Mouse (Mus musculus) adrenal gland, adult 2 months (tissue): ENCODE measurements around the gene Nkx1-2. TPM values are rescaled to one million over a fixed set of nuclear protein-coding genes. Genes with fewer than 3 reads are reported as not detected.
A peak's percentile ranks its signal among the peaks of the same experiment; 100 is the strongest.

Source experiments
- DNase-seq: peaks from one replicate; pipeline ENCODE4 v3.0.0; 2021
- polyA plus RNA-seq: library from polyadenylated mRNA; depleted of rRNA; stranded (reverse); fragments of >200 nt; gene quantifications from 2 replicates; pipeline ENCODE4 v1.2.3, GENCODE M21; 2012
- total RNA-seq, 2 experiments: library from RNA; stranded (reverse); gene quantifications; 2 replicates each; pipeline ENCODE4 v1.2.3; 2021

The Nkx1-2 gene
- total and polyA plus RNA-seq, 3 experiments, result not detected

DNA sequence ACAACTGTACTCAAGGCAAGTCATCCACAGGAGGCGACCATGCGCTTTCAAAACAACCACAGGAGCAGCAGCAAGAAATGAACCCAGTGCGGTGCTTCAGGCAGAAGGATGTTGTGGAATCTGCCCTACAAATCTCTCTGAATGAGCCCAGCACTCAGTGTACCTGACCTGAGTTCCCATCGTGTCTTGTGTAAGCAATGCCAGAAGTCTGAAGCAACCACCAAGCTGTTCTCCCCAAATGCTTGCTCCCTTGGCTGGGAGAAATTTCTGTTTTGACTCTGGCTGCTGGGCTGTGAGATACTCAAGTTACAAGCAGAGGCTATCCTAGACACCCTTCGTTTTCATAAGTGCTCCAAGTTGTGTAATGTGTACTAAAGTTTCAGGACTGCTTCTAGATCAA, 6.3 kb upstream of the Nkx1-2 start:
- no peak for DNase-seq

DNA sequence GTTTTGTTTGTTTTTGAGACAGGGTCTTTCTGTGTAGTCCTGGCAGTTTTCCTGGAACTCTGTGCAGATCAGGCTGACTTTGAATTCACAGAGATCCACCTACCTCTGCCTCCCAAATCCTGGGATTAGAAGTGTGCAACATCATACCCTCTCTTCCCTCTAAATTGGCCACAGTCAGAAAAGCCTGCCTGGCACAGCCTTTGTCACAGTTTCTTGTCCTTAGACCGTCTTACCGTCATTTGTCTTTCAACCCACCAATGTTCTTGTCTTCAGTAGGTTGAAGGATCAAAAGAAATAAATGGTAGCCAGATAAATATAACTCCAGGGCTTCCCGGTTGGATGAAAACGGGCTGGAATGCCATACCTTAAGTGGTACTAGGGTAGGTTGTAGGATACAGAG, 5.3 kb upstream of the Nkx1-2 start:
- no peak for DNase-seq

DNA sequence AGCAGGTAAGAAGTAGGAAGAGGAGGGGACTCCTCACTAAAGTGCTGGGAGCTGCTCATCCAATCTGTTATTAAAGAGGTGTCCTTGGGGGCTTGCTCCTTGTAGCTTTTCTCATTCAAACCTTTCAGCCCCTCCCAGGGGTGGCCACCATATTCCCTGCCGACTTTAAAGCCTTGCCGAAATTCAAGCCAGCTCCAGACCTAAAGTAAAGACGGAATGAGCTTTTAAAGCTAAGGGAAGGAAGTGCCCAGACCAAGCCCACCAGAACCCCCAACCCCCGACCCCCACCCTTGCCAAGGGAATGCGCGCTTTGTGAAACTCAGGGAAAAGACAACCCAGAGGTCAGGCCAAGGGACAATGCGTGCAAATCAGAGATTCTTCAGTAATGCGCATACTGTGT, 1.5 kb upstream of the Nkx1-2 start:
- DNase-seq, result no peak

DNA sequence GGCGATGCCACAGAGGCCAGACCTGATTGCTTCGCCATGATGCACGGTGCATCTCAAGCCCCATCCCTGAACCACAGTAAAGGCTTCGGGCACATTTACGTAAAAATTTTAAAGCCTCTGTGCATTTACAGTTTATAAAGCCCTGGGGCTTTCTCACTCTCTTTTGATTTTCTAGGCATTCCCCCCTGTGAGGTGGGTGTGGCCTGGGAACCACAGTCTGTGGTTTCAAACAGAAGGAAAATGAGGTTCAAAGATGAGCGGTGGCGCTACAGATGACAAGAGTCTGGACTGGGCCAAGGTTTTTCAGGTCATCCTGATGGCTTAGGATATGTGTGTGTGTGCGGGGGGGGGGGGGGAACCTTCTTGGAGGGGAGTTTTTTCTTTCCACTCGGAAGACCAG, 589 bp upstream of the Nkx1-2 start:
- DNase-seq, result no peak

DNA sequence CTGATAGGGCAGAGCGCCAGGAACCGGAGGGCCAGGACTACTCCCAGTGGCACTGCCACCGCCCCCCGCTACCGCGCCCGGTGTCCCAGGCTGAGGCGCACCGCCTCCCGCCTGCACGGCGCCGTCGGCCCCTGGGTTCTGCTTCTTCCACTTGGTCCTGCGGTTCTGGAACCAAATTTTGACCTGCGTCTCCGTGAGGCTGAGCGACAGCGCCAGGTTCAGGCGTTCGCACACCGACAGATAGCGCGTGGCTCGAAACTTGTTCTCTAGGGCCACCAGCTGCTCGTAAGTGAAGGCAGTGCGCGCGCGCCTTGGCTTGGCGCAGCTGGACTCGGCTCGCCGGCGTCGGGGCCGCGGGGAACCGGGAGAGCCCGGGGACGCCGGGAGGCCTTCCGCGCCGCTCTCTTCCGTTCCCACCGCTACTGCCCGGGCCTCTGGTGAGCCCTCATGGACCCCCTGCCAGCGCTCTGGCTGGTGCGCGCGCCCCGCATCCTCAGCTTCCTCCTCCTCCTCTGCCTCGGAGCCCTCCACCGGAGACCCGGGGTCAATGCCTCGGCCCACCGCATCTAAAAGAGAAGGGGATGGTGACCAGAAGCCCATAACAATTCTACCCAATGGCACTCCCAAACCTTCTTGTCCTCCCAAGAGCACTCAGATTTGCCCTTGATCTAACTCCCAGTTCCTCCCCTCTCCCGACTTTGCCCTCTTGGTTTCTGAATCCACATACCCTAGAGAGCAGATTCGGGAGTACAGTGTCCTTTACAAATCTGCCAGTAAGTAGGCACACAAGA, 2.0 kb downstream of the Nkx1-2 start:
- peak; percentile 50 for DNase-seq

DNA sequence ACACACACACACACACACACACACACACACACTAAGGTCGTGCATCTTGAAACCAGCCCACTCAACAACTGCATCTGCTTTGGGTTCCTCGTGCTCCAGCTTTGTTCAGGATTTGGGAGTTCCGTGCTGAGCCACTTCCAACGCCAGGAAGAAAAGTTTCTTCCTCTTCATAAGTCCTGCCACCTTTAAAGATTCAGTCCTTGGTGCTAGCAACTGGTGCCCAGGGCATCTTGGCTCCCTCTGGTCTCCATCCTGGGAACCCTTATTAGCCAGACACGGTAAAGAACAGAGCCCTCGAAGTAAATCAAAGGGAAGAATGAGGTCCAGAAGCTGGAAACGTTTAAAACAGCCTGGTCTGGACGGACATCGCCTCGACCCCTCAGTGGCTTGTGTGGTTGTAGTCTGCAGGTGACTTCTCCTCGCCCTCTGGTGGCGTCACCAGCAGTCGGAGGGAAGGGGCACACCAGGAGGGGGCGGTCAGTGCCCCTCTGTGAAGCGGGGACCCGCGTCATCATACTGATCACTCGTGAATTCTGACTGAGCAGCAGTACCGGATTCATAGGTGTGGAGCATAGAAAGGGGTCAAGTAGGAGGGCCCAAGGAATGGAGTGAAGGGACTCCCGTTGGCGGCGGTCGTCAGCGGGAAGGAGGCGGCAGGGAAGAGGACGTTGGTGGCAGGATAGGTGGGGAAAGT, 2.7 kb downstream of the Nkx1-2 start:
- DNase-seq, result no peak

DNA sequence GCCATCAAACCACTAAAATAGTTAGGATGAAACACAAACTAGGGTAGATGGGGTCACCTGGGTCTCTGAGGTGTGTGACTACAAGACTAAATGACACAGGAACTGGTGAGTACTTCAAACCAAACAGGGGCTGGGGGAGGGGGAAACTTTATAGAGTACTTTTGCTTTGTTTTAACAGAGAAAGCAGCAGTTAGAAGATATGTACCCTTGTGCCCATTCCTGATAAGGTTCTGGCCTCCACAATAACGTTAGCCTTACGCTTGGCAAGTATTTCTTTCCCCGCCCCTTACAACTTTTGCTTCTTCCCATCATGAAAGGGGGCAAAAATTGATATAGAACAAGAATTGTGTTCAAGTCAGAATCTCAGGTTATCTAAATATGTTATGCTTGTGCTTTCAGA, 3.6 kb downstream of the Nkx1-2 start:
- DNase-seq, result no peak

DNA sequence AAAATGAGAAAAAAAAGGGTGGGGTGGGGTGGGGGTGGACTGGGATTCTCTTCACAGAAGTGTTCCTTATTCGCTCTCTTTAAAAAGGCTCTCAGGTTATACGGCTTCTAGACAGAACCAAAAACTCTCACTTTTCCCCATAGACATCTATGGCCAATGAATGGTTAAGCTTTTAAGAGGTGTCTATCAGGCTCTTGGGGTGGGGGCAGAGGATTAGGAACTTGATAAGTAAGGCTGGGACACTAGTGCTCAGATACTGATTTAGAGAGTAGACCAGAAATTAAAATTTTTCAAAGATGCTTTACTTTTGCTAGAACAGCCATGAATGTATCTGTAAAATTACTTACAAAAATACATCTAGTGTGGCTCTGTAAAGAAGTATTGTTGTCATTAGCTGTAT, 5.1 kb downstream of the Nkx1-2 start:
- DNase-seq, result no peak

DNA sequence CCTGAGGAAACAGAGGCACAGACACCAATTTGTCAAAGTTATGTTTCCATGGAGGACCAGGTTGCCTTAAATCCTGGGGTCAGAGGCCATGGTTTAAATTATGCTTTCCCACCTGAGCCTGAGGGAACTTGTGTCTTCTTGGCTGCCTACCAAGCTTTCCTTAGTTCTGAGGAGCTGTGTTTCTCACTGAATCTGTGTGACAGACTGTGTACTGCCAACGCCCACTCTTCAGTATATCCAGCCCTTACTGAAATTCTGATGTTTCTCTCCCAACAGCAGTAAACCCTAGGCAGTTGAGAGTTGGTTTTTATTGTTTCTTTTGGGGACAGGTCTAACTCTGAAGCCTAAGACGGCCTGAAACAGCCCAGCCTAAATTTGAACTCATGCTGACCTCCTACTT, 5.7 kb downstream of the Nkx1-2 start:
- no peak for DNase-seq

DNA sequence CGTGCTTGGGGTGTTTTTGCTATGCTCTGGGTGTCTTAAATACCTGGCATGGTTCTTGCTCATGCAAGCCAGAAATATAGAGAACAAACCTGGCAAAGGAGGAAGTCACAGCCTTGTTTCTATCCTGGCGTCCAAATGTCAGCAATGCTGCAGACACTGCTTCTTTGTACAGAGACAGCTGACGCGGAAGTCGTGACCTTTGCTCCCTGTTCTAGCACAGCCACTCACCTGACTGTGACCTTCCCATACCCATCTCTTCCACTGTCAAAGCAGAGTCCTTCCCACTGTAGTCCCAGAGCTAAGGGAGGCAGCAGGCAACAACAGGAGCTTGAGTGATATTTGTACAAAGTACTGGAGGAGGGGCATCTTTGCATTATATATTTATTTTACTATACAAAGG, 9.8 kb downstream of the Nkx1-2 start:
- no peak for DNase-seq

DNA sequence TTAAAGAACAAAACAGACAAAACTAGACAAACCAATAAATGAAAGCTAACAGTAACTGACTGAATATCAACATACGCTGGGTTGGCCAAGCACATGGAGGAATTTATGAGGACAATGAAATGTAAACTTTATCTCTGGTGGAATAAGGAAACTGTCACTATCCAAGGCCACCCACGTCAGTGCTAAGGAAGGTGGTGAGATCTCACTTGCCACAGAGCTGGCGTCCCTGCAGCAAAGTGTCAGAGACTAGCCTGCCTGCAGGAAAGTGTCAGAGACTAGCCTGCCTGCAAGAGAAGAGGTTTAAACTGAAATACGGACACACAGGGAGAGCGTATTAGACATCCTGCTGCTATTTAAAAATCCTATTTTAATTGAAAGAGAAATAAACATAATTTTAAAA, 12.3 kb downstream of the Nkx1-2 start:
- DNase-seq, result no peak

DNA sequence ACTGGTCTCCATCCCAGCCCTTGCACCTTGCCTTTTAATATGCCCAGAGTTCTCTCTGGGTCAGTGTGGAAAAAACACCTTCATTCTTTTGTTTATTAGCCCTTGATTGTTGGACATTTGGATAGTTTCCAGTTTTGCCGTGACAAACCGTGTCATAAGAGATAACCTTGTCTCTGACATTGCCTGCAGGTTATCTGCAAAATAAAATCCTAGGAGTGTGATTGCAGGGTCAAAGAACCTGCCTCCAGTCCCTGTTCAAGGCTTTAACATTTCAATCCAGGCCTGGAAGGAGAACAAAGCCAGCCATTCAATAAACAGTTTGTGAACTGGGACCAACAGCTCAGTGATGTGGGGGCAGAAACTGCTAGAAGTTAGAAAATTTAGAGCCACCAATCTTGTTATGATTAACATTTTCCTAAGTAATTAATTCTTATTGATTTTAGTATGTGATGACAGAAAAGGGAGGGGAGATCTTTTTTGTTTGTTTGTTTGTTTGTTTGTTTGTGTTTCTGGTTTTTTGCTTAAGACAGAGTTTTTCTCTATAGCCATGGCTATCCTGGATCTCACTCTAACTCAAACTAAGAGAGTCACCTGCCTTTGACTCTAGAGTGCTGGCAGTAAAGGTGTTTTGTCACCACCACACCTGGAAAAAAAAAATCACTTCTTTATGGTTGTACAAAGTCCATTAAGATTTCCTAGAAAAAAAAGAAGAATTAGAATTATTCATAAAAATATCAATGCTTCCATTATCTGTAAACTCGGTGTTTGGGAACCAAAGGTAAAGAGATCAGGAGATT, 13.5 kb downstream of the Nkx1-2 start:
- no peak for DNase-seq

DNA sequence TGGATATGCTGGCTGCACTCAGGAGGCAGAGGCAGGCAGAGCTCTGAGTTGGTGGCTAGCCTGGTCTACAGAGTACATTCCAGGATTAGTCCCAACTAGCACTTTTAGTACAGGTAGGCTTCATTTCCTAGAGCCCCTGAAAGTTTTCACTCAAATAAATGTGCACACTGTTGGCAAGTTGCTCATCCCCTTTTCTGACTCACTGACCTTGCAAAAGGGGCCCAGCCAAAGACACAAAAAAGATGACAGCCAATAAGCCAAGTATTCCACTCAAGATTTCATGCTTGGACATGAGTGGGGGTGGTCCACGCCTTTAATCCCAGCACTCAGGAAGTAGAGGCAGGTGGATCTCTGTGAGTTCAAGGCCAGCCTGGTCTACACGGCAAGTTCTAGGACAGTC, 18.0 kb downstream of the Nkx1-2 start:
- peak; percentile 54 for DNase-seq

DNA sequence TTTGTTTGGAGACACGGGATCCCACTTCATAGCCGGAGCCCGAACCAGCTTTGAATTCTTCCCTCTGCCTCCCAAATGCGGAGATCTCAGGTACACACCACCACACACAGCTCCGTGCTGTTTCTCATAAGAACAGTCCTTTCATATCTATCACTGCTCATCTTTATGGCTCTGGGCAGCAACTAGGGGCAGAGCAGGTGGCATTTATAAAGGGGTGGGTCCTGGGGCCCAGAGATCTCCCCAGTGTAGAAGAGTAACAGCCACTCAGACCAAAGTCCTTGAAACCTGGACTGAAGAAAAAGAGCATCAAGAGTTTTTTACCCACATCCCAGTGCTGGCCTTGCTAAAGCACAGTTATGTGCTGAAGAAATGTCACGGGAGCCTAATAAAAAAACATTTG, 18.9 kb downstream of the Nkx1-2 start:
- DNase-seq, result no peak

DNA sequence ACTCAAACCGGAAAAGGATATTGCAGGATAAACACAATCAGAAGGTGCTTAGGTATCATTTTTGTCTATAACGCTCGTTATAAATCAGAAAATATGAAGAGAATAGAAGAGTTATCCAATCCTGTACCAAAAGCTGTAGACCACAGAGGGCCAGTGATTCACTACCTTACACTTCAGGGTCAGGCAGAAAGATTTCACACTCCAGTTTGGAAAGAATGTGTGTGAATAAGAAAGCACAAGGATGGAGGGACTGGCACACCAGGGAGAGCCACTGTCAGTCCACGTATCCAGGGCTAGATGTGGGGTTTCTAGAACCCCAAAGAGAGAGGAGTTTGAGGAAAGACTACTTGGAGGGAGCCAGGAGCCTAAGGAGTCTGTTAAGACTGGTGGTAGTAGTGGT, 22.5 kb downstream of the Nkx1-2 start:
- peak; percentile 42 for DNase-seq

DNA sequence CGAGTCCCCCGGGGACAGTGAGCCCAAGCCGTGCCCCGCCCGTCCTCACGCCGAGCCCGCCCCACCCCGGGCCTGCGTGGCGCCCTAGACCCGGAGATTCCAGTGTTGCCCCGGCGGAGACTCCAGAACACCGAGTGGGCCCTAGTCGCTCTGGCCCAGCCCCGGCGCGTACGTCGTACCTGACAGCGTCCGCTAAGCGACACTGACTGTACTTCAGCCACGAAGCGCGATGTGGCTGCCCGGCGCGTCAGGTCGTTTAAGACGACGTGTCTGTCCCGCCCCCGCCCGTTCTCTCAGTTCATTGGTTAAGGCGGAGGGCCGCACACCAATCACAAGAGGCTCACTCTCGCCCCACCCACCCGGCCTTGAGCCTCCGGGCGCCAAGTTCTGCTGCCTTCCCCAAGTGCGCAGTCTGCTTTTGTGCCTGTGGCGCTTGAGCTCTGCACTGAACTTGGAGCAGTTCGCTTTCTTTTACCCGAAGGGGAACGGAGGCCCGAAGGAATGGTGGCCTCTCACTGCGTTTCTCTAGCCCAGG, 23.3 kb downstream of the Nkx1-2 start, which contains the start of gene Oat:
Gene Oat, minus strand, starts transcription at position 283 of the 535 bp plus-strand sequence.
- peak; percentile 97 for DNase-seq

DNA sequence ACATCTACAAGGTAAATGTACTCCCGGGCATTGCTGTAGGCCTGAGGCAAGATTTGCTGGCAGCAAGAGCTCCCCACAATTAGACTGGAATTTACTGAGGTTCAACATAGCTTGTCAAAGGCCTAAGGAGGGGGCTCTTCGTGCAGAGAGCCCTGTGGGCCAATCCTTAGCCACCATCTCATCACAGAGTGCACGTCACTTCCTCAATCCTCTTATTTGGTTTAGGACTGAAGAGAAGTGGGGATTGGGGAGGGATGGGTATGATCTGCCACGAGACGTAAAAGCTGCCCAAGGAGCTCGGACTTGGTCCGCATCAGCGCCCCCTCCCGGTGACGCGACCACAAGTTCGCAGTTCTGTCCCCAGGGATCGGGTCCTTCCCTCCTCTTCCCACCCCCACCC, 23.8 kb downstream of the Nkx1-2 start:
- peak; percentile 85 for DNase-seq

DNA sequence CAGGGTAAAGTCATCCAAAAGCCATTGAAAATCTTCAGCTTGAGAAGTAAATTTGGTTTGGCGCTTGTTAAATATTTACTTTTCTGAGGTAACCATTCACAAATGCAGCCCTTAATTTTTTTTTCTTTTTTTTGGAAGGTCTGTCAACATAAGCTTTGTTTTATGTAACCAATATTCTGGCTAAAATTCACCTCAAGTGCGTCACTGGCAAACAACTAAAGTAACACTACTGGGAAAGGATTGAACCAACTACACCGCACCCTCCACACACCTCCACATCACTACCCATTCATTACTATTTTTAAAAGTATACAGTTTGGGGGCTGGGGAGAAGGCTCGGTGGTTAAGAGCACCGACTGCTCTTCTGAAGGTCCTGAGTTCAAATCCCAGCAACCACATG, 24.8 kb downstream of the Nkx1-2 start:
- DNase-seq, result no peak

DNA sequence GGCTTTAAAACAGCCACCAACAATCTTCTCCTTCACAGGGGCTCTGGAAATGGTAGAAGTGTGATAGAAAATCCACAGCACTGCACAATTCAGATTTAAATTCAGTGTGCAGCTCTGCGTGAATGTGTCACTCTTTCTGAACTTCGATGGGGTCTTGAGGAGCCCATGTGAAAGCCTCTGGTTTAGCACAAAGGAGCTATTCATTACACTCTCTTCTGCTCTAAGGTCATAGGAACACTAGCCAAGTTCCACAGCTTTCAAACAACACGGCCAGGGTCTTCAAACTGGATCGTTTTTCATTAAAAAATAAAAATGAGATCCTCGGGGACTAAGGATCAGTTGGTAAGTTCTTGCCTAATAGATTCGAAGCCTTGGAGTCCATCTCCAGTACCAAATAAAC, 26.2 kb downstream of the Nkx1-2 start:
- DNase-seq, result no peak

DNA sequence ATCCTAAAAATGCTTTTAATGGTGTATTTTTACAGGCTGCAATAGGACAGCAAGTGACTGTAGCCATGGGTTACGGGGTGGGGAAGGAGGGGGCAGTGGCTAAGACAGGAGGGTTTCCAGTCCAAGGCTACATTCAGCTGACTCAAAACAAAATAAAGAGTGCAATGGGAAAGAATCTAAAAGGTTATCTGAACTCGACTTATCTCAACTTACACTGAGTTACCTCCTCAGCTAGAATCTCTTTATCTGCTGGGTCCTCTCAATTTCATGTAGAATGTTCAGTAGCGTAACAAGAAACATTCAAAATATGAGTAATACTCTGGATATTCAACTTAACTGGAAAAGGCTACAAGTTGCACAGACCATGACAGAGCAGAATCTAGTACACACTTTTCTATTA, 26.7 kb downstream of the Nkx1-2 start:
- no peak for DNase-seq

DNA sequence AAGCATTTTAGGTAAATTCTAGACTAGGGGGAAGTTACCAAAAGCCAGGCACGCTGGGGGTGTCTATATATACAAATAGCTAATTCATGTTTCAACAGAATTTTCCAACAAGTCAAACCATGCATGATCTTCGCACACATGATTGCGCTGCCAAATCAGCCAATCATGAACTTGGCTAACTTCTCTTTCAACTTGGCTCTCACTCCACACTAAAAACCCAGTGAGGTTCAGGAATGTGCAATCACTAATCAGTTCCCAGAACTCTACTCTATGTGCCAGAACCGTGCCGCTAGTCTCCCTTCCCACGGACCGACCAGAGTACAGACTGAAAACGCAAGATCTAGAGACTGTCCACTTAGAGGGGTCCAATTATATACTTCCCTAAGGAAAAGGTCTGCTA, 28.0 kb downstream of the Nkx1-2 start:
- DNase-seq, result peak; percentile 44

DNA sequence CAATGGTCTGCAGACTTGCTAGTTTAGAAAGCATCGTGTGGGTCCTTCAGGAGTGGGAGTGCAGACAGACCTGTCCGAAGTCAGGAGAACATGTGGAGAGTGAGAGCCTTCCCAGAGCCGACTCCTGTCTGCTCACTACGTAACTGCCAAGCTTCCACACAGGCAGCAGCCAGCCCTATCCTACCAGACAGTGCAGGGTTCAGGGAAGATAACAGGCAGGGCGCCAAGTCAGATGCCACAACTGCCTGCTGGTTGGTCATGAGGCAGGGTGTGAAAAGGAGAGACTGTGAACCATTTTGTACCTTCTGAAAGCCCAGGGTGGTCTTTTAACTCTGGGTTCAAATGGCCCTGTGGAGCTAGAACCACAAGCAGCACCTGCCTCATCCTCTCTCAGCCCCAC, 29.4 kb downstream of the Nkx1-2 start:
- DNase-seq, result no peak

DNA sequence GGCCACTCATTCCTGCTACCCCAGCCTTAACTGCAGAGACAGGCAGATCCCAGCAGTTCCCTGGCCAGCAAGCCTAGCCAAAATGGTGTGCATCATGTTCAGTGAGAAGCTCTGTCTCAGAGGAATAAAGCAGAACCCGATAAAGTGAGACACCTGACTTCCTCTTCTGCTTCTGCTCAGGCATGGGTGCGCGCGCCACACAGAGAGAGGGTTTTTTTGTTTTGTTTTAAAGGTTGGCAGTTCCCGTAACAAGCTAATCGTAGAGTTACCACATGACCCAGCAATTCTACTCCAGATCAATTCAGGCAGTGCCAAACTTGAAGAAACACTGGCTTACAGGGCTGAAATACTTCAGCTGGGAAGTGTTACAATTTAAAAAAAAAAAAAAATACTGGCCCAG, 30.6 kb downstream of the Nkx1-2 start:
- no peak for DNase-seq
